Mouse (Mus musculus) embryonic facial prominence, embryonic 11.5 days (tissue): Measurements from ENCODE around the gene Cd180. TPM values are rescaled to one million over a fixed set of nuclear protein-coding genes. Genes with fewer than 3 reads are reported as not detected.

ENCODE experiments used
- ATAC-seq: fragments of 200-750 bp; cut with Nextera tagmentation; replicated peaks from 2 replicates; pipeline ENCODE4 v1.8.0; 2017; ENCODE audit warnings: low read depth; ENCODE audit not compliant: insufficient number of reproducible peaks, low FRiP score, low TSS enrichment
- DNase-seq: peaks from one replicate; pipeline ENCODE4 v3.0.0-alpha.2; 2015; ENCODE audit warnings: low spot score
- H3K27ac ChIP-seq: fragments of 300-500 bp; sonication (generic); replicated peaks from 2 replicates; pipeline ENCODE4 v1.5.1; 2014; ENCODE audit warnings: mild to moderate bottlenecking, low read depth, low read length, control low read depth
- H3K27me3 ChIP-seq: fragments of 300-500 bp; sonication (generic); 2 replicates; pipeline ENCODE4 v1.6.1; 2014; ENCODE audit warnings: mild to moderate bottlenecking, low read length, moderate library complexity, mixed read lengths; ENCODE audit not compliant: control insufficient read depth, insufficient read depth
- H3K36me3 ChIP-seq: fragments of 300-500 bp; sonication (generic); replicated peaks from 2 replicates; pipeline ENCODE4 v1.6.1; 2014; ENCODE audit warnings: low read depth, mild to moderate bottlenecking, low read length, moderate library complexity, mixed read lengths; ENCODE audit not compliant: control insufficient read depth, insufficient read depth
- H3K4me1 ChIP-seq: fragments of 300-500 bp; sonication (generic); 2 replicates; pipeline ENCODE4 v1.6.1; 2014; ENCODE audit warnings: low read length, mixed read lengths; ENCODE audit not compliant: control insufficient read depth, insufficient read depth
- H3K4me2 ChIP-seq: fragments of 300-500 bp; sonication (generic); 2 replicates; pipeline ENCODE4 v1.6.1; 2014; ENCODE audit warnings: low read depth, mild to moderate bottlenecking, control low read depth, low read length, moderate library complexity
- H3K4me3 ChIP-seq: fragments of 300-500 bp; sonication (generic); 2 replicates; pipeline ENCODE4 v1.5.1; 2014; ENCODE audit warnings: low read depth, low read length, control low read depth
- H3K9ac ChIP-seq: fragments of 300-500 bp; sonication (generic); replicated peaks from 2 replicates; pipeline ENCODE4 v1.6.1; 2014; ENCODE audit warnings: mild to moderate bottlenecking, control low read depth, low read length
- H3K9me3 ChIP-seq: fragments of 300-500 bp; sonication (generic); replicated peaks from 2 replicates; pipeline ENCODE4 v1.6.1; 2016; ENCODE audit warnings: mild to moderate bottlenecking, low read length, inconsistent platforms, mixed read lengths; ENCODE audit not compliant: control insufficient read depth
- WGBS: fragments of 180-500 bp; shearing (Covaris S2); extraction: QIAGEN DNeasy Blood & Tissue Kit; methylation state at CpG from one replicate; pipeline ENCODE4 v1.1.7; 2014; 5-methylcytosine and 5-hydroxymethylcytosine counted together
- polyA plus RNA-seq: library from polyadenylated mRNA; unstranded; fragments of >200 nt; fragmentation: Nextera tagmentation; extraction: Ambion mirVana; gene quantifications from 2 replicates; pipeline ENCODE4 v1.2.1, GENCODE M21; 2014

Gene Cd180
- polyA plus RNA-seq, 1 experiment from 2014 or later, result 0.38 TPM

GRCm38 (mm10) chr13:102779275-102779674, 85.9 kb downstream of the Cd180 start:
- H3K4me2 ChIP-seq, result no peak overlapping the region
- DNase-seq (no peak), ATAC-seq (no peak)
- H3K4me3 ChIP-seq, result no peak overlapping the region
- H3K9me3 ChIP-seq, result no peaks in the 10 kb centered on the region
- H3K4me1 ChIP-seq, result no peaks in the 10 kb centered on the region
- no peaks in the 10 kb centered on the region for H3K27me3 ChIP-seq
- 84% methylated on average over 3 of the region's 3 CpGs for WGBS
- H3K27ac ChIP-seq, result no peak overlapping the region
- H3K9ac ChIP-seq, result no peak overlapping the region
- H3K36me3 ChIP-seq, result no peaks in the 10 kb centered on the region

- no peaks in the 10 kb centered on the region for H3K27me3 ChIP-seq
- H3K36me3 ChIP-seq, result no peaks in the 10 kb centered on the region
- H3K4me1 ChIP-seq, result no peaks in the 10 kb centered on the region
- no peak overlapping the region for H3K27ac ChIP-seq
- DNase-seq (no peak), ATAC-seq (no peak)
- H3K9ac ChIP-seq, result no peak overlapping the region
- WGBS, result 88% methylated on average over 7 of the region's 7 CpGs
- no peak overlapping the region for H3K4me3 ChIP-seq
- H3K4me2 ChIP-seq, result no peak overlapping the region
- no peaks in the 10 kb centered on the region for H3K9me3 ChIP-seq
Measured at GRCm38 (mm10) chr13:102783531-102784310, 90.4 kb downstream of the Cd180 start.

- no peak for ATAC-seq
- H3K27me3 ChIP-seq, result no peaks in the 10 kb centered on the region
- H3K27ac ChIP-seq, result no peak overlapping the region
- H3K4me3 ChIP-seq, result no peak overlapping the region
- WGBS, result 92% methylated on average over 10 of the region's 10 CpGs
- H3K36me3 ChIP-seq, result no peaks in the 10 kb centered on the region
- DNase-seq, result no peak
- no peak overlapping the region for H3K4me2 ChIP-seq
- H3K9ac ChIP-seq, result no peak overlapping the region
- no peaks in the 10 kb centered on the region for H3K4me1 ChIP-seq
- no peaks in the 10 kb centered on the region for H3K9me3 ChIP-seq
Measured at GRCm38 (mm10) chr13:102786666-102787230, 93.4 kb downstream of the Cd180 start.
